Mouse (Mus musculus): Measurements from ENCODE around the gene Runx1.
A peak's percentile ranks its signal among the peaks of the same experiment; 100 is the strongest.

The Runx1 gene

DNA sequence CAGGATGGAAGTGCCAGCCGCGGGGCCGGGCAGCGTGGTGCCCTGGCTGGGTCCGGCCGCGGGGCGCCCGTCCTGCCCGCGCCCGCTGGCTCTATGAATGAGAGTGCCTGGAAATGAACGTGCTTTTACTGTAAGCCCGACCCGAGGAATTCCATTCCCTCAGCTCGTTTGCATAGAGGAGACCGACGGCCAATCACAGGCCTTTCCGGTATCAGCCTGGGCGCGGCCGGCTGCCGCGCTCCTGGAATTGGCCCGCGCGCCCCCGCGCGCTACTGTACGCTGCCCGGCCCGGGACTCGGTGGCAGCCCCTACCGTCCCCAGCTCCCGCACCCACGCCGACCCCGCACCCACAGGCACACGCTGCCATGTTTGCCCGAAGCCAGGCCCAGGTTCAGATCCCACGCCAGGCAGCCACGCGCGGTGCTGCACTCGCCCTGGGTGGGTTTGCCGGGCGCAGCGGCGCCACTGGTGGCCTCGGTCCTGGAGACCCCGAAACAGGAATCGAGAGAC is 128.7 kb downstream of the Runx1 start:
- DNase-seq: peak; percentile 46

DNA sequence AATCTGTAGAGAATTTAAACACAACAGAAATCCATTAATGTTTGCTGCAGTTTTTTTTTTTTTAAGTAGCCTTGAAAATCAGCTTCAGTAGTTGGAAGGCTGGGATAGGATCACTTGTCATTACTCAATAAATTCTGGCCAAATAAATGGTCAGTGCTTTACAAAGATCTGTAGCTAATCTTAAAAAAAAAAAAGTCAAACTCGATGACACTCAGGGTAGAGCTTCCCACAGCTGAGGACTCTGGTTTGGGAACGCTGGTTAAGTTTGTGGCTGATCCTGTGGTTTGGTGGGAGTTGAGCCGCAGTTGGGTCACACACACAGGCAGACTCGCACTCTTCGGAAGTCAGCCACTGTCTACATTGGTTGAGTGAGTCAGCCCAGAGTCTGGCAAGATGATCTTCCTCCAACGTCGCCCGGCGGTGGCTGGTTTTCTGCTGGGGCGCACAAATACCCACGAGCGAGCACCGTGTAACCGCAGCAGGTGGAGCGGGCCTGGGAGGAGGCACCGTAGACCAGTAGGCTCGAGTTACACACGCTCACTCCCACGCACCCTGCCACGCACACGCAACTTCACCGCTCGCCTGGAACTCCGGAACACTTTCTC is 129.4 kb downstream of the Runx1 start:
- peak; percentile 42 for DNase-seq

- no peak for DNase-seq
These were observed 130.0 kb downstream of the Runx1 start for GRCm38 (mm10) chr16:92695981-92696380.

GRCm38 (mm10) chr16:92695200-92695921 is 130.6 kb downstream of the Runx1 start:
- peak; percentile 21 for DNase-seq

GRCm38 (mm10) chr16:92694496-92695106 is 131.3 kb downstream of the Runx1 start:
- no peak for DNase-seq

- DNase-seq: no peak
These were observed 135.2 kb downstream of the Runx1 start for GRCm38 (mm10) chr16:92690759-92691158.

DNA sequence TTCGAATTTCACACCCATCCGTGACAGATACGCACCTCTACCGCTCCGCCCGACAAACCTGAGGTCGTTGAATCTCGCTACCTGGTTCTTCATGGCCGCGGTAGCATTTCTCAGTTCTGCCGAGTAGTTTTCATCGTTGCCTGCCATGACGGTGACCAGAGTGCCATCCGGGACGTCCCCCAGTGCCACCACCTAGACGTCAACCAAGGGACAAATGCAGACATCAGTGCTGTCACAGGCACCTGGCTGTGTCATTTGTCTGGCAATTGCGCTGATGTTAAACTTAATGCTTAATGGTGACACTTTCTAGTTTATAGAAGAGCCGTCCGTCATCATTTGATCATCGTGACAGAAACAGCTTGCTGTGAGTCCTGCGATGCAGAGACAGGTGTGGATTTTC is 137.0 kb downstream of the Runx1 start:
- DNase-seq: no peak

DNA sequence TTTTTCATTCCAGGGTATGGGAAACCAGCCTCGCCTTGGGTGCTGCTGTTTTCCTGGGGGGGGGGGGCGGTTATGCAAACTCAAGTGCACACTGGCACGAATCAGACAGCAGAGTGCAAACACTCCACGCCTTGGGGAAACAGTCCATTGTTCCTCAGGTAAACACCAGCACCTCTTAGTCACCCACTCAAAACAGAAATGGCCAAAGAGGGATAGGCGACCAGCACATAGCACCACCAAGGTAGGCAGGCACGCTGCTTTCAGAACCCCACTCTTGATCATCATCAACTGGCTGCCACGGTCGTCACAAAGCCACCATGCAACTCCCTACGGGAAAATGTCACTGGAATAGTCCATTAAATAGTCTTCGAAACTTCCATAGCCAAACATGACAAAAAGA is 139.0 kb downstream of the Runx1 start:
- DNase-seq: no peak

- no peak for DNase-seq
These were observed 140.1 kb downstream of the Runx1 start for GRCm38 (mm10) chr16:92685766-92686315.

DNA sequence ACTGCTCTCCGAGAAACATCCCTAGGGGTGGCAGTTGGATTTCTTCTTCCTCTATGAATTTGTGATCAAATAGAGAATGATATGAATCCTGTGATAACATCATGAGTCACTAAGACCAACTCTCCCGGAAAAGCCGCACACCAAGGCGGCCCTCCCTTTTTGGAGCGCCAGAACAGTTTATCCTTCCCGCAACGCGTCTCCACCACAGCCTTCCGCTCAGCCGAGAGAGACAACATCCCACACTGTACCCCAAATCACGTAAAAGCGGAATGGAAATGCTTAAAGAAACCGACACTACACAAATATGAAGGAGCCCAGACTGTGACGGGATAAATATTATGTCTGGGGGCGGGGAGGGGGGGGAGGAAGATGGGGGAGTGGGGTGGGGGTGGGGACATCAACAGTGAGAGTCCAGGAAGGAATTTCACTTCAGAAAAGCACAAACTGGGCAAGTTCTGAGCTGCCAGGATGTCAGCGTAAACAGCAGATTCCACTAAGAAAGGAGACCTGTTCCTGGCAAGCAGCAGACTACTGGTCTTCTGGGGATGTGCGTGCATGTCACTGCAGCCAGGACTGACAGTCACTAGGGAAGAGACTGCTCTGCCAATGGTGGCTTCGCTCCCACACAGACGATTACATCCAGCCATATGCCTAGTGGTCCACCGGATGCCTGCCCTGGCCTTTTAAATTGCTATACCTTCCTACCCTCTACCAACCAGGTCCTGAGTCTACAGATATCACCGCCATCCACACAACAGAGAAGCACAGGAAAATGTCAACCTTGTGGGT is 141.3 kb downstream of the Runx1 start:
- no peak for DNase-seq

GRCm38 (mm10) chr16:92676630-92677029 is 149.3 kb downstream of the Runx1 start:
- DNase-seq: no peak

DNA sequence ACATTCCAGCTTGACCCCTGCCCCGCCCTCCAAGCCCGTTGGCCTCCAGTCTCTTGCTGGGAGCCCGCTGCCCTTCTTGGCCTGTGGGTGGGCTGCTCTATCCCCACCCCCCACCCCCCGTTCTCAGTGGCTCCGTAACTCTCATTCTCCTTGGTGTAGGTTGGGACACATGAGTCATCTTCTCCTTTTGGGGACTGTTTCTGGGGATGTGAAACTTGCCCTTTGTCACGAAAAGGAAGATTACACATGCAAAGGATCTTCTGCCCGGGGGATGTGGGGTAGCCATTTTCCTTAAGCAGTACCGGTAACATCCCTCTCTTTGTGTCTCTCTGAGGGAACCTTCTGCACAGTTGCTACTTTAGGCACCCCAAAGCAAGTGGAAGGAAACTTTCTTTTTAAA is 150.3 kb downstream of the Runx1 start:
- DNase-seq: no peak

GRCm38 (mm10) chr16:92674916-92675450 is 151.0 kb downstream of the Runx1 start:
- no peak for DNase-seq

- DNase-seq: no peak
These were observed 151.7 kb downstream of the Runx1 start for GRCm38 (mm10) chr16:92674121-92674816.

DNA sequence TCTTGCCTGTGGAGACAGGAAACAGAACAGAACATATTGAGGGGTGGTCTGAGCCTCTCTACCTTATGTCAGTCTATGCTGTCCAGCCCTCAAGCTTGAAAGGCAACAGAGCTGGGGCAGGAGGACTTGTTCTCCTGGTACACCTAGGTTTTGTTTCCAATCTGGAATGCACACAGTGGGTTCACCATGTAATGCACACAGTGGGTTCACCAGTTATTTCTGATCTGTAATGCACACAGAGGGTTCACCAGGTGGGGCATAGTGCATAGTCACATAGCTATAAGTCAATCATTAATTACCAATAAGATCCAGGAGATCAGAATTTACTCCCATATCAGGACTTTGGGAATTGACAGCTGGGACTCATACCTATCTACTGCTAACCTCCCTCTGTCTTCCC is 157.1 kb downstream of the Runx1 start:
- DNase-seq: no peak

DNA sequence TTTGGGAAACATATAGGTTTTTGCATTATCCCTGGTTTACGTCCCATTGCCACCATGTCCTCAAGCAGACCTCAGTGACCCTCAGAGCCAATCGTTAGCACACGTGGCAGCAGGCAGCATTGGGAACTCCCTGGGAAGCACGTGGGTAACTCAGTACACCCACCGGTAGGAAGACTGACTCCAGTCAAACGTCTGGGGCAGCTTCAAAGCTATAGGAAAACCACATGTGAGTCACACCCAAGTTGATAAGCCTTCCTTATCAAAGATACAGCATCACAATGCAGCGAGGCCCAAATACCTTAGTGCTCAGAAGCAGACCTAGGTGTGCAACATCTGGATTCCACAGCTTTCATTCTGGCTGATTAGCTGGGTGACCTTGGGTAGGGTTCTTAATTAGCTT is 164.2 kb downstream of the Runx1 start:
- DNase-seq: no peak

- DNase-seq: no peak
These were observed 169.2 kb downstream of the Runx1 start for GRCm38 (mm10) chr16:92656750-92657149.

- DNase-seq: no peak
These were observed 171.5 kb downstream of the Runx1 start for GRCm38 (mm10) chr16:92654294-92654950.

DNA sequence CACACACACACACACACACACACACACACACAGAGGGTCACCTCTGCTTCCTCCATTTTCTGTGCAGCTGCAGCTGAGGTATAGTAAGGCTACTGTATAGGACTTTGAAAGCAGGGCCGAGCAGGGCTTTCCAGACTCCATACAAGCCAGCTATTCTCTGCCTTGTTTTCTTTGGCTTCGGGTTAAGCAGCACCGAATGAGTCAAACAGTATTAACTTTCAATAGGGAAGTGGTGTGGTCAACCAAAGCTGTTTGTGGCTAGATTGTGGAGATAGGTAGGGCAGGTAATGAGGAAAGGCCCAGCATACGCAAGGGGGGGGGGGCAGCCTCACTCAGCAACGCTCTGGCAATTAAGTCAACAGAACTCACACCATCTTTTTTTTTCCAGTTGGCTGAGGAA is 172.1 kb downstream of the Runx1 start:
- no peak for DNase-seq

- DNase-seq: no peak
These were observed 174.7 kb downstream of the Runx1 start for GRCm38 (mm10) chr16:92651256-92651655.

- no peak for DNase-seq
These were observed 179.8 kb downstream of the Runx1 start for GRCm38 (mm10) chr16:92646153-92646552.

All from right cerebral cortex, postnatal 25 days (tissue).